Mouse (Mus musculus): ENCODE results near the gene Il22ra1.

GRCm38 (mm10) chr4:135726416-135726815, 1.6 kb upstream of the Il22ra1 start:
- TF ChIP-seq CTCF (IDR thresholded peaks at IDR 0.05; ENCODE audit: borderline replicate concordance, control insufficient read depth, extremely low read depth, insufficient read depth, low read length, poor library complexity) (no peak), POLR2A (IDR thresholded peaks at IDR 0.05; ENCODE audit: control insufficient read depth, extremely low read depth, insufficient read depth, low read length, poor library complexity) (no peak)
